Mouse (Mus musculus) kidney, adult 2 months (tissue): ENCODE data around the gene Meis2. TPM values are rescaled to one million over a fixed set of nuclear protein-coding genes. Genes with fewer than 3 reads are reported as not detected.

Source experiments
- DNase-seq: peaks from one replicate; pipeline ENCODE4 v3.0.0; 2021
- H3K27ac ChIP-seq: fragments of 200-500 bp; 2 replicates; pipeline ENCODE4 v1.5.1; 2012; ENCODE audit warnings: low read depth, low read length, control low read depth, inconsistent platforms; ENCODE audit not compliant: insufficient read depth
- H3K27me3 ChIP-seq: fragments of 200-500 bp; replicated peaks from 2 replicates; pipeline ENCODE4 v1.6.1; 2012; ENCODE audit warnings: mild to moderate bottlenecking, moderate library complexity, low read length, inconsistent platforms; ENCODE audit not compliant: control insufficient read depth, insufficient read depth
- H3K36me3 ChIP-seq: fragments of 200-500 bp; 2 replicates; pipeline ENCODE4 v1.6.1; 2012; ENCODE audit warnings: mild to moderate bottlenecking, moderate library complexity, low read length, inconsistent platforms; ENCODE audit not compliant: control insufficient read depth, insufficient read depth
- H3K4me1 ChIP-seq: fragments of 200-500 bp; 2 replicates; pipeline ENCODE4 v1.6.1; 2011; ENCODE audit warnings: low read length; ENCODE audit not compliant: control insufficient read depth, insufficient read depth
- H3K4me3 ChIP-seq: fragments of 200-500 bp; 2 replicates; pipeline ENCODE4 v1.5.1; 2011; ENCODE audit warnings: mild to moderate bottlenecking, low read depth, low read length, control low read depth; ENCODE audit not compliant: insufficient read depth
- CTCF ChIP-seq: fragments of 200-500 bp; conservative IDR thresholded peaks from 2 replicates; pipeline ENCODE4 v1.5.1; 2011; ENCODE audit warnings: low read depth, mild to moderate bottlenecking, control low read depth, low read length, moderate library complexity, mixed read lengths; ENCODE audit not compliant: insufficient read depth, insufficient read length
- POLR2A ChIP-seq: fragments of 200-500 bp; IDR thresholded peaks from one replicate; pipeline ENCODE4 v1.6.1; 2011; ENCODE audit warnings: low read depth, low read length, control low read depth
- WGBS: fragments of 180-500 bp; shearing (Covaris S2); methylation state at CpG from one replicate; pipeline ENCODE4 v1.1.7; 2018; 5-methylcytosine and 5-hydroxymethylcytosine counted together
- polyA plus RNA-seq: library from polyadenylated mRNA; depleted of rRNA; stranded (reverse); fragments of >200 nt; gene quantifications from 2 replicates; pipeline ENCODE4 v1.2.3, GENCODE M21; 2012

Gene Meis2
- polyA plus RNA-seq, 1 experiment: 32.2 TPM

GRCm38 (mm10) chr2:116019959-116020358 lies 45.7 kb downstream of the Meis2 start:
- H3K27ac ChIP-seq: no peak overlapping the region
- peaks cover 2% of the 10 kb centered on the region; the same call in 1 of the 2 replicates for H3K36me3 ChIP-seq
- no peak for DNase-seq
- TF ChIP-seq POLR2A: no peak
- TF ChIP-seq CTCF: no peak
- H3K4me1 ChIP-seq: peaks cover 20% of the 10 kb centered on the region
- H3K27me3 ChIP-seq: no peaks in the 10 kb centered on the region
- H3K4me3 ChIP-seq: no peak overlapping the region
- 33% methylated on average over 9 of the region's 9 CpGs for WGBS

GRCm38 (mm10) chr2:116019466-116019794 lies 46.2 kb downstream of the Meis2 start:
- no peak for TF ChIP-seq CTCF
- no peak for TF ChIP-seq POLR2A
- Histone ChIP-seq H3K4me1 (peaks cover 20% of the 10 kb centered on the region), H3K36me3 (peaks cover 2% of the 10 kb centered on the region; the same call in 1 of the 2 replicates), H3K27ac (peak overlapping the region; percentile 40; the same call in 1 of the 2 replicates), H3K27me3 (no peaks in the 10 kb centered on the region), H3K4me3 (no peak overlapping the region)
- 37% methylated on average over 6 of the region's 6 CpGs for WGBS
- peak; percentile 39 for DNase-seq

- DNase-seq: no peak
- WGBS: 25% methylated on average over 10 of the region's 10 CpGs
- TF ChIP-seq POLR2A (no peak), CTCF (no peak)
- Histone ChIP-seq H3K4me1 (peaks cover 20% of the 10 kb centered on the region), H3K4me3 (no peak overlapping the region), H3K27me3 (no peaks in the 10 kb centered on the region), H3K27ac (peak overlapping the region; percentile 40; the same call in 1 of the 2 replicates), H3K36me3 (peaks cover 2% of the 10 kb centered on the region; the same call in 1 of the 2 replicates)
These were observed 46.7 kb downstream of the Meis2 start for GRCm38 (mm10) chr2:116018781-116019465.

GRCm38 (mm10) chr2:116015520-116015919 lies 50.1 kb downstream of the Meis2 start:
- Histone ChIP-seq H3K27me3 (no peaks in the 10 kb centered on the region), H3K4me1 (peaks cover 12% of the 10 kb centered on the region), H3K36me3 (peaks cover 2% of the 10 kb centered on the region; the same call in 1 of the 2 replicates), H3K4me3 (no peak overlapping the region), H3K27ac (no peak overlapping the region)
- DNase-seq: peak; percentile 37
- WGBS: 51% methylated on average over 10 of the region's 10 CpGs
- TF ChIP-seq POLR2A (no peak), CTCF (no peak)

- TF ChIP-seq CTCF (no peak), POLR2A (no peak)
- Histone ChIP-seq H3K27ac (no peak overlapping the region), H3K4me3 (no peak overlapping the region), H3K4me1 (no peaks in the 10 kb centered on the region), H3K27me3 (no peaks in the 10 kb centered on the region), H3K36me3 (no peaks in the 10 kb centered on the region; the same call in 1 of the 2 replicates)
- no peak for DNase-seq
- WGBS: 49% methylated on average over 6 of the region's 6 CpGs
These were observed 55.2 kb downstream of the Meis2 start for GRCm38 (mm10) chr2:116010469-116010868.

GRCm38 (mm10) chr2:116010061-116010460 lies 55.6 kb downstream of the Meis2 start:
- Histone ChIP-seq H3K27me3 (no peaks in the 10 kb centered on the region), H3K4me1 (no peaks in the 10 kb centered on the region), H3K36me3 (no peaks in the 10 kb centered on the region; the same call in 1 of the 2 replicates), H3K4me3 (no peak overlapping the region), H3K27ac (no peak overlapping the region)
- 84% methylated on average over 3 of the region's 3 CpGs for WGBS
- DNase-seq: no peak
- no peak for TF ChIP-seq CTCF
- TF ChIP-seq POLR2A: no peak

GRCm38 (mm10) chr2:116009097-116009970 lies 56.3 kb downstream of the Meis2 start:
- TF ChIP-seq POLR2A: no peak
- TF ChIP-seq CTCF: no peak
- WGBS: 35% methylated on average over 20 of the region's 20 CpGs

More at GRCm38 (mm10) chr2:116009097-116009970, 56.3 kb downstream of the Meis2 start:
- Histone ChIP-seq H3K27me3 (no peaks in the 10 kb centered on the region), H3K4me1 (no peaks in the 10 kb centered on the region), H3K36me3 (no peaks in the 10 kb centered on the region; the same call in 1 of the 2 replicates), H3K27ac (no peak overlapping the region), H3K4me3 (no peak overlapping the region)
- DNase-seq: no peak
